Mouse (Mus musculus): Measurements from ENCODE around the gene B3galt6. TPM values are rescaled to one million over a fixed set of nuclear protein-coding genes. Genes with fewer than 3 reads are reported as not detected.

B3galt6 gene
- total and polyA plus RNA-seq, 3 experiments: 3.4 to 11.3 (median 8.6) TPM

DNA sequence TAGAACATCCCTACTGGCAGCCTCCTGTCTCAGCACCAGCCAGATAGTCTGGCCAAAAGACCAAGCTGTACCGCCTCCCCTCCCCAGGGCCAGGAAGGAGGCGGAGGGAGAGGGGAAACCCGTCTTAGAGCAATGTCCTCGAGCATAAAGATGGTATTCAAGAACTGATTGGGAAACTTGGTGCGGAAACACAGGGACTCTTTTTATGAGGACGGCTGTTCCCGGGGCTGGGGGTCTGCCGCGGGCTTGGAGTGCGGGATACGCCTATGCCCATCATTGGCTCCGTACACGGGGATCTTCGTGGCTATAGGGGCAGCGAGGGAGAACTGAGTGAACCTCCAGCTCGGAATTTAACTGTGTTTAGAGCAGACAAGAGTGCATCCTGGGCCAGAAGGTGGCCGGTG, 49.4 kb downstream of the B3galt6 start:
- Histone ChIP-seq H3K27me3 (replicated peaks) (no peaks in the 10 kb centered on the region), H3K79me2 (replicated peaks; ENCODE audit: control insufficient read depth, extremely low read depth, insufficient read depth, poor library complexity, severe bottlenecking) (peaks cover 44% of the 10 kb centered on the region), H3K36me3 (replicated peaks in 1 of 2; ENCODE audit: control insufficient read depth in 1 of 2, insufficient read depth in 1 of 2, low read length in 1 of 2) (peaks cover 15 to 26% of the 10 kb centered on the region in 2 experiments), H3K9me3 (replicated peaks; ENCODE audit: low read length) (no peaks in the 10 kb centered on the region), H3K4me1 (ENCODE audit: control insufficient read depth in 1 of 2, insufficient read depth in 2 of 2) (peaks cover 11 to 30% of the 10 kb centered on the region in 2 experiments), H3K4me3 (replicated peaks in 1 of 3; ENCODE audit: low read depth in 2 of 3, low read length in 2 of 3, poor library complexity in 1 of 3) (peak overlapping the region; percentile 72 to 96 (median 91)), H3K4me2 (ENCODE audit: insufficient read depth, low read depth, poor library complexity, severe bottlenecking) (peak overlapping the region; percentile 90), H3K9ac (ENCODE audit: insufficient read depth, low read depth) (peak overlapping the region; percentile 79), H3K27ac (ENCODE audit: insufficient read depth, low read depth) (peak overlapping the region; percentile 7; the same call in 1 of the 2 replicates)
- no peak for TF ChIP-seq MYC (IDR thresholded peaks at IDR 0.05; ENCODE audit: low read depth, low read length)
- TF ChIP-seq RCOR1 (conservative IDR thresholded peaks at IDR 0.05; ENCODE audit: low read depth, low read length): no peak
- TF ChIP-seq SIN3A (IDR thresholded peaks at IDR 0.05; ENCODE audit: low read length): no peak
- no peak for TF ChIP-seq ZNF384 (IDR thresholded peaks at IDR 0.05; ENCODE audit: low read depth, low read length)
- no peak for TF ChIP-seq GABPA (IDR thresholded peaks at IDR 0.05; ENCODE audit: insufficient replicate concordance, low read depth, low read length)
- no peak for TF ChIP-seq POLR2AphosphoS2 (IDR thresholded peaks at IDR 0.05; ENCODE audit: low read depth, low read length)
- no peak for TF ChIP-seq USF1 (IDR thresholded peaks at IDR 0.05; ENCODE audit: low read depth, low read length)
- no peak for TF ChIP-seq MEF2A (IDR thresholded peaks at IDR 0.05; ENCODE audit: borderline replicate concordance, low read depth, low read length)
- DNase-seq (ENCODE audit: extremely low read depth): no peak
- dilution Hi-C loops (cut with MboI; ENCODE audit: extremely low pct_ligation_motif_present, extremely low pct_unique_long_range_greater_than_20kb, low sequenced_read_pairs) (no loop called here), in situ Hi-C loops (cut with MboI; ENCODE audit: low pct_ligation_motif_present, low pct_unique_long_range_greater_than_20kb, low sequenced_read_pairs) (loop anchor here (5.0 to 10.0 kb wide), 2 partner anchors 51 to 108 kb away; partner anchors contain the start of genes Acap3, Aurkaip1, Mxra8 and Pusl1)

Other genes starting within 250 kb of the B3galt6 start
Only the 20 nearest of the 28 such genes appear.
- not detected in 2 replicates for gene Ankrd65, start 202.2 kb downstream of the B3galt6 start, total RNA-seq (2012; rRNA removed)
- gene Ankrd65, start 202.2 kb downstream of the B3galt6 start, total RNA-seq (2014; rRNA removed): not detected in 2 replicates
- not detected in 2 replicates for gene Ankrd65, start 202.2 kb downstream of the B3galt6 start, polyA plus RNA-seq (2012; ENCODE audit: insufficient read length, low read depth)
- 146 and 238 TPM in 2 replicates for gene Mrpl20, start 189.8 kb downstream of the B3galt6 start, total RNA-seq (2012; rRNA removed)
- gene Mrpl20, start 189.8 kb downstream of the B3galt6 start, total RNA-seq (2014; rRNA removed): 230 and 244 TPM in 2 replicates
- 193 and 212 TPM in 2 replicates for gene Mrpl20, start 189.8 kb downstream of the B3galt6 start, polyA plus RNA-seq (2012; ENCODE audit: insufficient read length, low read depth)
- gene Ccnl2, start 180.2 kb downstream of the B3galt6 start, total RNA-seq (2012; rRNA removed): 63.0 and 63.7 TPM in 2 replicates
- gene Ccnl2, start 180.2 kb downstream of the B3galt6 start, total RNA-seq (2014; rRNA removed): 67.7 and 79.7 TPM in 2 replicates
- gene Ccnl2, start 180.2 kb downstream of the B3galt6 start, polyA plus RNA-seq (2012; ENCODE audit: insufficient read length, low read depth): 59.6 and 64.8 TPM in 2 replicates
- 142 and 149 TPM in 2 replicates for gene Aurkaip1, start 161.4 kb downstream of the B3galt6 start, total RNA-seq (2012; rRNA removed)
- gene Aurkaip1, start 161.4 kb downstream of the B3galt6 start, total RNA-seq (2014; rRNA removed): 162 and 182 TPM in 2 replicates
- 138 and 141 TPM in 2 replicates for gene Aurkaip1, start 161.4 kb downstream of the B3galt6 start, polyA plus RNA-seq (2012; ENCODE audit: insufficient read length, low read depth)
- gene Mxra8, start 153.0 kb downstream of the B3galt6 start, total RNA-seq (2012; rRNA removed): 17.2 and 24.0 TPM in 2 replicates
- 8.8 and 10.8 TPM in 2 replicates for gene Mxra8, start 153.0 kb downstream of the B3galt6 start, total RNA-seq (2014; rRNA removed)
- gene Mxra8, start 153.0 kb downstream of the B3galt6 start, polyA plus RNA-seq (2012; ENCODE audit: insufficient read length, low read depth): 10.8 and 12.4 TPM in 2 replicates
- 52.1 and 55.1 TPM in 2 replicates for gene Dvl1, start 145.2 kb downstream of the B3galt6 start, total RNA-seq (2012; rRNA removed)
- 25.8 and 28.5 TPM in 2 replicates for gene Dvl1, start 145.2 kb downstream of the B3galt6 start, total RNA-seq (2014; rRNA removed)
- gene Dvl1, start 145.2 kb downstream of the B3galt6 start, polyA plus RNA-seq (2012; ENCODE audit: insufficient read length, low read depth): 21.4 and 23.9 TPM in 2 replicates
- gene Tas1r3, start 129.3 kb downstream of the B3galt6 start, total RNA-seq (2012; rRNA removed): 0.63 and 0.89 TPM in 2 replicates
- 0.09 and 0.15 TPM in 2 replicates for gene Tas1r3, start 129.3 kb downstream of the B3galt6 start, total RNA-seq (2014; rRNA removed)
- 0.34 and 0.47 TPM in 2 replicates for gene Tas1r3, start 129.3 kb downstream of the B3galt6 start, polyA plus RNA-seq (2012; ENCODE audit: insufficient read length, low read depth)
- gene Cptp, start 123.2 kb downstream of the B3galt6 start, total RNA-seq (2012; rRNA removed): 12.1 and 16.2 TPM in 2 replicates
- gene Cptp, start 123.2 kb downstream of the B3galt6 start, total RNA-seq (2014; rRNA removed): 8.0 and 9.0 TPM in 2 replicates
- 15.5 and 16.5 TPM in 2 replicates for gene Cptp, start 123.2 kb downstream of the B3galt6 start, polyA plus RNA-seq (2012; ENCODE audit: insufficient read length, low read depth)
- 97.6 and 103 TPM in 2 replicates for gene Ints11, start 123.1 kb downstream of the B3galt6 start, total RNA-seq (2012; rRNA removed)
- gene Ints11, start 123.1 kb downstream of the B3galt6 start, total RNA-seq (2014; rRNA removed): 83.9 and 88.9 TPM in 2 replicates
- 72.5 and 77.1 TPM in 2 replicates for gene Ints11, start 123.1 kb downstream of the B3galt6 start, polyA plus RNA-seq (2012; ENCODE audit: insufficient read length, low read depth)
- 45.7 and 61.4 TPM in 2 replicates for gene Pusl1, start 100.9 kb downstream of the B3galt6 start, total RNA-seq (2012; rRNA removed)
- 32.1 and 38.0 TPM in 2 replicates for gene Pusl1, start 100.9 kb downstream of the B3galt6 start, total RNA-seq (2014; rRNA removed)
- 29.5 and 37.5 TPM in 2 replicates for gene Pusl1, start 100.9 kb downstream of the B3galt6 start, polyA plus RNA-seq (2012; ENCODE audit: insufficient read length, low read depth)
- gene Acap3, start 100.8 kb downstream of the B3galt6 start, total RNA-seq (2012; rRNA removed): 10.7 and 13.1 TPM in 2 replicates
- 4.2 and 4.3 TPM in 2 replicates for gene Acap3, start 100.8 kb downstream of the B3galt6 start, total RNA-seq (2014; rRNA removed)
- 10.5 and 13.4 TPM in 2 replicates for gene Acap3, start 100.8 kb downstream of the B3galt6 start, polyA plus RNA-seq (2012; ENCODE audit: insufficient read length, low read depth)
- 73.5 and 112 TPM in 2 replicates for gene Ube2j2, start 48.8 kb downstream of the B3galt6 start, total RNA-seq (2012; rRNA removed)
- gene Ube2j2, start 48.8 kb downstream of the B3galt6 start, total RNA-seq (2014; rRNA removed): 137 and 145 TPM in 2 replicates
- gene Ube2j2, start 48.8 kb downstream of the B3galt6 start, polyA plus RNA-seq (2012; ENCODE audit: insufficient read length, low read depth): 144 and 150 TPM in 2 replicates
- 21.0 and 21.1 TPM in 2 replicates for gene C1qtnf12, start 30.3 kb downstream of the B3galt6 start, total RNA-seq (2012; rRNA removed)
- gene C1qtnf12, start 30.3 kb downstream of the B3galt6 start, total RNA-seq (2014; rRNA removed): 24.5 and 25.3 TPM in 2 replicates
- 25.0 and 27.6 TPM in 2 replicates for gene C1qtnf12, start 30.3 kb downstream of the B3galt6 start, polyA plus RNA-seq (2012; ENCODE audit: insufficient read length, low read depth)
- 193 and 211 TPM in 2 replicates for gene Sdf4, start 223 bp upstream of the B3galt6 start, total RNA-seq (2012; rRNA removed)
- 210 and 227 TPM in 2 replicates for gene Sdf4, start 223 bp upstream of the B3galt6 start, total RNA-seq (2014; rRNA removed)
- 167 and 193 TPM in 2 replicates for gene Sdf4, start 223 bp upstream of the B3galt6 start, polyA plus RNA-seq (2012; ENCODE audit: insufficient read length, low read depth)
- gene Tnfrsf4, start 21.2 kb upstream of the B3galt6 start, total RNA-seq (2012; rRNA removed): 21.7 and 28.2 TPM in 2 replicates
- gene Tnfrsf4, start 21.2 kb upstream of the B3galt6 start, total RNA-seq (2014; rRNA removed): 73.5 and 86.1 TPM in 2 replicates
- 63.8 and 81.1 TPM in 2 replicates for gene Tnfrsf4, start 21.2 kb upstream of the B3galt6 start, polyA plus RNA-seq (2012; ENCODE audit: insufficient read length, low read depth)
- 52.1 and 76.1 TPM in 2 replicates for gene Tnfrsf18, start 33.5 kb upstream of the B3galt6 start, total RNA-seq (2012; rRNA removed)
- gene Tnfrsf18, start 33.5 kb upstream of the B3galt6 start, total RNA-seq (2014; rRNA removed): 48.8 and 50.7 TPM in 2 replicates
- 38.8 and 48.4 TPM in 2 replicates for gene Tnfrsf18, start 33.5 kb upstream of the B3galt6 start, polyA plus RNA-seq (2012; ENCODE audit: insufficient read length, low read depth)
- gene Ttll10, start 66.8 kb upstream of the B3galt6 start, total RNA-seq (2012; rRNA removed): 0.04 TPM in 1 of 2 replicates, not detected in the other
- not detected in 2 replicates for gene Ttll10, start 66.8 kb upstream of the B3galt6 start, total RNA-seq (2014; rRNA removed)
- gene Ttll10, start 66.8 kb upstream of the B3galt6 start, polyA plus RNA-seq (2012; ENCODE audit: insufficient read length, low read depth): not detected in 2 replicates
- gene 9430015G10Rik, start 117.3 kb upstream of the B3galt6 start, total RNA-seq (2012; rRNA removed): 34.3 and 37.7 TPM in 2 replicates
- gene 9430015G10Rik, start 117.3 kb upstream of the B3galt6 start, total RNA-seq (2014; rRNA removed): 29.8 and 31.1 TPM in 2 replicates
- 29.8 and 33.2 TPM in 2 replicates for gene 9430015G10Rik, start 117.3 kb upstream of the B3galt6 start, polyA plus RNA-seq (2012; ENCODE audit: insufficient read length, low read depth)
- 0.21 and 0.29 TPM in 2 replicates for gene Rnf223, start 137.9 kb upstream of the B3galt6 start, total RNA-seq (2012; rRNA removed)
- 0.07 and 0.18 TPM in 2 replicates for gene Rnf223, start 137.9 kb upstream of the B3galt6 start, total RNA-seq (2014; rRNA removed)
- 0.55 and 0.80 TPM in 2 replicates for gene Rnf223, start 137.9 kb upstream of the B3galt6 start, polyA plus RNA-seq (2012; ENCODE audit: insufficient read length, low read depth)
- 5.0 and 10.6 TPM in 2 replicates for gene Agrn, start 204.8 kb upstream of the B3galt6 start, total RNA-seq (2012; rRNA removed)
- 1.6 and 1.7 TPM in 2 replicates for gene Agrn, start 204.8 kb upstream of the B3galt6 start, total RNA-seq (2014; rRNA removed)
- gene Agrn, start 204.8 kb upstream of the B3galt6 start, polyA plus RNA-seq (2012; ENCODE audit: insufficient read length, low read depth): 3.1 and 3.4 TPM in 2 replicates

Measured in CH12.LX (cell line).